Mouse (Mus musculus) CD4-positive helper T cell, adult 2 months (primary cell): ENCODE results near the gene Tgoln1.

Experiments
- DNase-seq: peaks from one replicate; pipeline ENCODE4 v3.0.0-alpha.2; 2012; ENCODE audit warnings: low read depth, missing footprints, low spot score

Tgoln1 gene

DNA sequence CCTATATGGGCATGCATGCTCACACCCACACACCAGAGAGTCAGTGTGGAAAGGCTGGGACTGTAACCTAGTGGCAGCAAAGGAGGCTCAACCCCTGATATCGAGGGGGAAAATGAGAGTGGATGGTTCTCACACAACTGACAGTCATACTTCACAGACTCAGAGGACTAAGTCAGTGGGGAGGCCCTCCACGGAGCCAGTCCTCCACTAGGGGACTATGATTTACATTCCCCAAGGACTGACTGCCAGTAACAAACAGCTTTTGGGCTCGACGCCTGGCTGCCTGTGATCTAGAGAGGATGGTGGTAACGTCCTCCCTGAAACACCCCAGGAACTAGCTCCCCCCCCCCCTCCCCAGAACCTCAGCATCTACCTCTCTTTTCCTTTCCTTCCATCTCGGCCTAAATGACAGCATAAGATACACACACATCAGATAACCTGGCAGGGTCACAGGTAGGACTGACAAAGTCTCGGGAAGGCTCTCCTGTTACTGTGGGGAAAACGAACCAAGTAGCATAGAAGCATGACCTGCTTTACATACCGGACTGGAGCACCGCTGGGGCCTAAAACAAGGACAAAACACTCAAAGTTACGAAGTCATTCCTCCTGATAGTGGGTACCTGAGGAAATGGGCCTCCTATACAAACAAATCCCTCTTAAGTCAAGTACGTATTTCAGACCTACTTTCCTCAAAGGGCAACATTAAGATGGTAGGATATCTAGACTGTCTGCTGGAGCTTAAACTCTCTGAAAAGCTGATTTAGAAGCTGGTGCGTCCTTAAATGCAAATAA lies 19.5 kb downstream of the Tgoln1 start:
- no peak for DNase-seq

DNA sequence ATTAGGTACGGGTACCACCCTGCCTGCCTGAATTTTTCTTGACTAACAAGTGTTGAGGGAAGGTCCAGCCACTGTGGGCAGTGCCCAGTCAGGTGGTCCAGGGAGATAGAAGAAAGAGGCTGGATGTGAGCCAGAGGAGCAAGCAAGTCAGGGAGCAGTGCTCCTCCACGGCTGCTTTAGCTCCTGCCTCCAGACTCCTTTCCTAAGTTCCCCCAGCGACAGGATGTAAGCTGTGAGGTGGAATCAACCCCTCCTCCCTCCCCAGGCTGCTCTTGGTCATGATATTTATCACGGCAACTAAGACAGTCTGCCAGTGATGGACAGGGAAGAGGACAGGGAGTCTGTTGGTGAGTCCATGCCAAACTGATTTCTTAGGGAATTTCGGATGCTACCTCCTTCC lies 22.9 kb downstream of the Tgoln1 start:
- DNase-seq: no peak

DNA sequence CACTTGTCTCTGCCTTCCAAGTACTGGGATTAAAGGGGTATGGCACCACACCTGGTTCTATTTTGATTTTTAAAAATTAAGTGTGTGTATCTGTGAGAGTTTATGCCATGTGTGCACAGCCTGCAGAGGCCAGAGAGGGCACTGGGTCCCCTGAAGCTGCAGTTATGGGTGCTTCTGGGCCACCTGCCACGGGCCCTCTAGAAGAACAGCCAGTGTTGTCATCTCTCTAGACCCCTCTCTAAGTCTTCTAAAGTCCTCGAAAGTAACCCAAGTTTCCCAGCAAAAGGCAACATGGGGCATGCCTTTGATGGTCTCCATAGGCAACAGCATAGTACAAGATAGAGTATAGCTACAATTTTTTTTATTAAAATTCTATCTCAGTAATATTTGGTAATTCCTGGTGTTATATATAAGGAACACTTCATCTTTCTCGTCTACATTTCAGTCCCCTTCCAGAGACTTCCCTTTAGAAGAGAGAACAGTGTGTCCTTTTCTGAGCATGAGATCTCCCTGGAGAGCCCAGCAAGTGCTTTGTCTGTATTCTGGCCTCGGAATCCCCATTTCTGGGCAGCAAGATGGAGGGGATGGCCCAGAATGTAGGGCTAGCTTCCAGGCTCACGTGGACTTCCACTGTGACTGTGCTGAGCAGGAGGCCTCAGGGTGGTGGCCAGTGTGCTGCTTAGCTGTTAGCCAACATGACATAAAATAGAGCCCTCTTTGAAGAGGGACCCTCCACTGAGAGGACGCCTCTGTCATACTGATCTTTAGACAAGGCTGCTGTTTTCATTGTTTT lies 23.6 kb downstream of the Tgoln1 start:
- no peak for DNase-seq

DNA sequence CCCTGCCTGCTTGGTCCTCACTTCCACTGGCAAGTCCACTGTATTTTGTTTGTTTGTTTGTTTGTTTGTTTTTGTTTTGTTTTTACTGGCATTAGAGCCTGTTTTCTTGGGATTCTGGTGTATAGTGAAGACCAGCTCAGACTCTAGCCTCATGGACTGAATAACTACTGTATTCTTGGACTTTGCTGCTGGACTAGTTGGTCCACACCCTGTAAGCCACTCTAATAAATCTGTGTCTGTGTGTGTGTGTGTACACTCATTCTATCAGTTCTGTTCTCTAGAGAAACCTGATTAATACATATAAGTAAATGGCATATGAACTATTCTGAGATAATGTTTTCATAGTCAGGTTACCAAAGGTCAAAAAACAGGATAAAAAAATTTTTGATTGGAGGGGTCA lies 26.7 kb downstream of the Tgoln1 start:
- no peak for DNase-seq

DNA sequence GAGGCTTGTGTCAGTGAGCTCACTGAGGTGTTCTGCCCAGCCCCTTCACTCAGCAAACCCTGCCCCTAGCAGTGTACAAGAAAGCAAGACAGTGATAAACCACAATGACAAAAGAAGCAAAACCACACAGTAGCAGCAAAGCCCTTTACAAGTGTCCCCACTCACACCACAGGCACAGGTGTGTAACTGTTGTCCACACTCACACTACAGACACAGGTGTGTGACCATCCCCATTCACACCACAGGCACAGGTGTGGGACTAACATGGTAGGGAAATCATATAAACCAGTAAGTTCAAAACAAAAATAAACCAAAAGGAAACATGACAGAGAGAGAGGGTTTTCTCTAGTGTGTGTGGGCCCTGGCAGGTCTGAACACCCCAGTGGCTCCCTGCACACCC lies 28.5 kb downstream of the Tgoln1 start:
- no peak for DNase-seq

DNA sequence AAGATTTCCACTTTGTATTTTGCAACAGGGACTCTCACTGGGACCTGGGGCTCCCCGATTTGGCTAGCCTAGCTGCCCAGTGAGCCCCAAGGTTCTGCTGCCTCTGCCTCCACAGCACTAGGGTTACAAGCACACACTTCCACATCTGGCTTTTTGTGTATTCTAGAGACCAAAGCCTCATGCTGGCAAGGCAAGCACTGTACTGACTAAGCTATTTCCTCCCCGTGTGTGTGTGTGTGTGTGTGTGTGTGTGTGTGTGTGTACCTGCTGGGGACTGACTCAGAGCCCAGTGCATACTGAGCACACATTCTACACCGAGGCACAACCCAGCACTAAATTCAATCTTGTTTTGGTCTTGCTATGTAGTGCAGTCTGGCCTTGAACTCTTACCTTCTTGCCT lies 30.1 kb downstream of the Tgoln1 start:
- DNase-seq: no peak

DNA sequence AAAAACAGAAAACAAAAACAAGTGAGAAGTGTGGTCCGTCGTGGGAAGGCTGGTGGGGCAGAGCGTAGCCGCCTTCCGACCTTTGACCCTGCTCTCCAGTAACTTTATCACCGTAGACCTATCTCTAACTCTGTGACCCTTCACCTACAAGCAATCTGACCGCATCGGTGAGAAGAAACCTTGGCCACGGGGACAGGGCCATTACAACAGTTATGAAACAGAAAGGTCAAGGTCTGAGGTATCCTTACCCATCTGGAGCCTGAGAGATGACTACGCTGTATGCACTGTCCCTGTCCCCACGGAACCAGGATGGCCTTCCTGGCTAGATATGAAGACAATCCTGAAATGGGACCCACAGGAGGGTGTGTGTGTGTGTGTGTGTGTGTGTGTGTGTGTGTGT lies 32.6 kb downstream of the Tgoln1 start:
- no peak for DNase-seq

DNA sequence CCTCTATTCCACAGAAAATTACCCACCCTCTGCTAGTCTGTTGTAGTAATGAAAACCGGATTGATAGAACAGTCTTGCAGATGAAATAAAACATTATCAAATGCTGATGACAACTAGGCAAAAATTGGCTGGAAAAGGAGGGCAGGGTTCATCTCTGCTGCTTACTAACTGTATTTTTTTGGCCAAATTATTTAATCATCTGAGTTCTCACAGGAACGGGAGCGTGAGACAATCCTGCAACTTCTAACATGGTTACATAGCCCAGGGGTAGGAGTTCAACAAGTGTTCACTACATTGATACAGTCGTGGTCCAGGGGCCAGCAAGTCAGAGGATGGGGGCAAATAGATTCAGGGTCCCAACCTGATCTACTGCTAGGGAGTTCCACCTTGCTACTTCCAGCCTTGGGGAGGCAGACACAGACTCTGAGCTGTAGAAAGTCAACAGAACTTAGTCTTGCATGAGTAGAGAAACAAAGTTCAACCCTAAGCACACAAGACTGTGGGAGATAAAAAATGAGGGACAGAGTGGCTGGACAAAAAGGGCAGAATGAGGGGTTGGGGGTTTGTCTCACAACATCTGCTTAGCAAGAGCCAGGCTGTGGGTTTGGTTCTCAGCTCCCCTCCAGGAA lies 33.5 kb downstream of the Tgoln1 start:
- no peak for DNase-seq

DNA sequence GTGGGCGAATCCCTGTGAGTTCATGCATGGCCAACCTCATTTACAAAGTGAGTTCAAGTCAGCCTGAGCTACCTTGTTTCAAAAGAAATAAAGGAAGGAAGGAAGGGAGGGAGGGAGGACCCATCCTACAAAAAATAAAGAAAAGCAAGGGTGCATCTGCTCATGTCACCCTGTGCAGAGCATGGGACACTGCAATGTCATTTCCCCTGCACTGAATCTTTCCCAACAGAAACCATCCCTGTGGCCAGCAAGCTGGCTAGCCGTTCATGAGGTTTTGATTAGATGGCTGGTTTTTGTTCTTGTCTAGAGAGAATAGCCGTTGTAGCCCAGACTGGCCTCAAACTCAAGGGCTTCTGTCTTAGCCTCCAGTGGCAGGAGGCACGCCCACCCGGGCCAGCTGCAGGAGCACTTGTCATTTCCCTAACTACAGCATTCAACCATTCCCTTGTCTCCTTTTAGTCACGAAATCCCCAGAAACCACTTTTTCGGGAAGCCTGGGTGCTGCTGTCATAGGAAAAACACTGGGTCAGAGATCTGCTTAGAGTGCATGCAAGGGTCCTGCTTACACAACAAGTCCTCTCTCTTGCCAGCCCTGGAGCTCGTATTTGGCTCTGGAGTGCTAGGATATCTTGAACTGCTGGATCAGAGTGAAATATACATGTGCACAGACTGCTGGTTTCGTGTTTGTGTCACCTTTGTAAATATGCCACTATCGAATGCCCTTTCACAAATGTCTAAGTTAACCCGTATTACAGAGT lies 35.0 kb downstream of the Tgoln1 start:
- no peak for DNase-seq

DNA sequence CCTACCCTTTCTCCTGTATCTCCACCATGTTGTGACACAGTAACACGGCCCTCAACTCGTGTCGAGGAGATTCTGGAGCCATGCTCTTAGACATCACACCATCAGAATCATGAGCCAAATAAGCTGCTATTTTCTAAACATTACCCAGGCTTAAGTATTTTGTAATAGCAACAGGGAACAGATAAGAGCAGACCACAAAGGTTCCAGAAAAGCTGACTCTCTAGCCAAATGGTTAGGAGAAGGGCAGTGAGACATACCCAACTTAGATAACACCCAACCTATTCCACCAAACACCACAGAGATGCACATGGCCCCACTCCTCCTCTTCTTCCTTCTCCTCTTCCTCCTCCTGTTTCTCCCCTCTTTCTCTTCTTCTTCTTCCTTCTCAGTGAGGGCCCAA lies 40.8 kb downstream of the Tgoln1 start:
- no peak for DNase-seq

DNA sequence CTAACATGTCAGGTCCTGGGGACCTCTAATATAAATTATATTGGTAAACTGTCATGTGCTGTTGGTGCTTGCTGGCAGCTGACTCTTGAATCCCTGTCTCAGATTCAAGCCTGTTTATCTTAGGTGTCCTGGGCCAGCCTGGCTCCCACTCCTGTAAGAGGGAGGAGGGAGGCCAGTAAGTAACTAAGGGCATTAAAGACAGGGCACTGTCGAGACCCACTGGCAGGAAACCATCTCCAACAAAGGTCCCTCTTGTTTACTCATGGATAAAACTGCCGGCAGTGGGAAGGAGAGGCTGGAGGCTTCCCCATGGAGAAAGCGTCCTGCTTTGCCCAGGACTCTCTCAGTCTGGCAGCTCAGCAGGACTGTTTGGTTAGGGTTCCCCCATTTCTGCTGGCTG lies 45.0 kb downstream of the Tgoln1 start:
- DNase-seq: no peak

DNA sequence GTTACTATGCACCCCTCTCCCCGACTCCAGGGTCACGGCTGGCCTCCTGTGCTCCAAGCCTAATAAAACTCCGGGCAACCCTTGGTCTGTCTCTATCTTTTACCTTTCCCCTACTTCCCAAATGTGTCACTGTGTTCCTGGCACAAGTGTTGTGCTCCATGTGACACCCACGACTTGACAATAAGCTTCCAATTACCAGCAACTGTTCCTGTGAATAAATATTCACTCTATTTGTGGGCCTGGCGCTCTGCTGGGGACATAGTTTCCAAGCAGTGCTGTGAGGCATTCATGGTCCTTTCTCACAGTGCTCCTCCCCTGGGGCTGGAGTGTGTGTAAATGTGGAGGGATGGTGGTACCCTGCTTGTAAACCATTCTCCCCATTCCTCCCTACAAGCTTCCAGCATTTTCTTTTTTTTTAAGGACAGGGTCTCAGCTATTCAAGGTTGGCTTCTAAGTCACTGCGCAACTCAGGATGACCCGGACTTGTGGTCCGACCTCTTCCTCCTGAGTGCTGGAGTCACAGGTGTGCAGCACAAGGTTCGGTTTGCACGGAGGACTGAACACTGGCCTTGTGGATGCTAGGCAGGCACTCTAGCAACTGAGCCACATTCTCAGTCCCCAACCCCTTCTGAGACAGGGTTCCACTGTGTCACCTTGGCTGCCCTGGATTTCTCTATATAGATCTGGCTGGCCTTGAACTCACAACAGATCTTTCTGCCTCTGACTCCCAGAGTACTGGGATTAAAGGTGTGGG lies 46.0 kb downstream of the Tgoln1 start:
- no peak for DNase-seq

DNA sequence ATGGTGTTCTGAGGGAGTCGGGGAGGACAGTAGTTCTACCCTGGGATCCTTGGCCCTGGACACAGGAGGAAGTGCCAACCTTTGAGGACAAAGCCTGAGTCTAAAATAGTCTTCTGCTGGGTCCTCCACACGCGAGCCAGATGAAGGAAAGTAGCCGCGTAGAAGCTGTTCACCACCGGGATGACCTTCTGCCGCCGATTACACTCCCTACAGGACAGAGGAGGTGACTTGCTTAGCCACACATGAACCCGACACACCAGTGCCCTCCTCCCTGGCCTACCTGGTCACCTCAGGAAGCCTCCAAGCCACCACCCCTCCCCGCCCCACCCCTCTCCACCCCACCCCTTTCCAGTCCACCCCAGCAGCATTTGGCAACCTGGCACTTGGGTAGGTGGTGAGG lies 48.1 kb downstream of the Tgoln1 start:
- no peak for DNase-seq

DNA sequence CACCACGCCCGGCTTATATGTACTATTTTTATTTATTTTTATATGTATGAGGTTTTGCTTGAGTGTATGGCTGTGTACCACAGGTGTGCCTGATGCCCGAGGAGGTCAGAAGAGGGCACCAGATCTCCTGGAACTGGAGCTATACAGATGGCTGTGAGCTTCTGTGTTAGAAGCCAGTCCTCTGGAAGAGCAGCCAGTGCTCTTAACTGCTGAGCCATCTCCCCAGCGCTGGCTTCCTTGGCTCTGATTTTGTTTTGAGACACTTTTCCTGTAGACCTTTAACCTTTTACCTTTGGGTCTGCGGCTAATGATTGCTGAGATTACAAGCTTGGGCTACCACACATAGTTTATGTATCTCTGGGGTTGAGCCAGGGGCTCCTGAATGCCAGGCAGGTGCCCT lies 49.3 kb downstream of the Tgoln1 start:
- no peak for DNase-seq

DNA sequence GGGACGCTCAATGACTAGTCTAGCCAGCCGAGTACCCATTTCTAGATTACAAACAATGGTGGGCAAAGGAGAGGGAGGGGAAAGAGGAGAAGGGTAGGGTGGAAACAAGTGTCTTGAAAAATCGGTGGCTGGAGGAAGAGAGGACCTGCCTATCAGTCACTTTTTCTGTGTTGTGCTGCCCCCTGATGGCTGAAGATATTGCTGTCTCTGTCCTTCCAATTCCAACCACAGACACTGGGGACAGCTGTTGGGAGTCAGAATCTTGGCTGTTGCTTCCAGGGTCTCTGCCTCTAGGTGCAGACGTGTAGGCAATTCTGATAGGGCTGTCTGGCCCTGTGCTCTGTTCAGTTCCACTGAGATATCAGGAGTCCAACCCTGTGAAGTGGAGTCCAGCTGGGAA lies 50.8 kb downstream of the Tgoln1 start:
- DNase-seq: peak; percentile 84

DNA sequence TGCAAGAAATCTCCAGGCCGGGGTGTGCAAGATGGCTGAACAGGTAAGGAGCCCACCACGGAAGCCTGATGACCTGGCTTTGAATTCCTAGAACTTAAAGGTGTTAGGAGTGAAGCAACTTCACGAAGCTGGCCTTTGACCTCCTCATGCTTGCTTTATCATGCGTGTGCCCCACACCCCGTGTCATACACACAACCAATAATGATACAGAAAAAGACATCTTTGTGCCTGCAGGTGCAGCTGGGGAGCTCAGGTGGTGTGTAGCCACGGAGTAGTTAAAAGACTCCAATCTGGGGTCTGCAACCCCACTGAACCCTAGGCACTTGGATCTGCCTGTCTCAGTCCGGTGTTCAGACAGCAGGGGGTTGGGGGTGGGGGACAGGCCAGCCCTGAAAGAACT lies 51.3 kb downstream of the Tgoln1 start:
- no peak for DNase-seq

DNA sequence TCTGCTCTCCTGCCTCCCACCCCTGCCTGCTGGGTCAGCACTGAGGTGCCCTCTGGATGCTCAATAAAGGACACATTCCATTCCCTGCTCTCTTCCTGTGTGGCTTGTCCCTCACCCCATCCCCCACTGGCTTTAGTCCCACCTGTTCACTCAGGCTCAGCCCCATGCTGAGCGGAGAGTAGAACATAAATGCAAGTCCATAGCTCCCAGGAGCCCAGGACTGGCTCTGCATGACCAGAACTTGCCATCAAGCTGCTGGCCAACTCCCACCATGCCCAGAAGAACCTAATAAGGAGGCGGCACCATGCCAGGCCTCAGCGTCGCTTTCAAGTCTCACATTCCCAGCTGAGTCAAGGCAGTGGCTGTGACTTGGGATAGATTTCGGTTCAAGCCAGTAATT lies 53.9 kb downstream of the Tgoln1 start:
- no peak for DNase-seq

DNA sequence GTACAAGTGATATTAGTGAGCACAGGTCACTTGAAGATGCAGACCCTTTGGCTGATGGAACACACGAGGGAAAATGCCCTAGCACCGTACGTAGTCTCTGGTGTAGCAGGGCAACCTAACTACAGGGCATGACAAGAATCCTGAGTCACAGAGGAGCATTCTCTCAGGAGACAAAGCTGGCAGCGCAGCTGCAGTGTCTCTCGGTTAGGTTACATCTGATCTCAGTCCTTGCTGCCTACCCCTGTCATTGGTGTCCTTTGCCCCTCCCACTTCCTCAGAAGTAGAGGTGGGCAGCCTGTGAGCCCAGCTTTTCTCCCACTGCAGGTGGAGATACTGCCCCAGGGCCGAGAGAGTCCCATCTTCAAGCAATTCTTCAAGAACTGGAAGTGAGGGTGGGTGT lies 54.3 kb downstream of the Tgoln1 start:
- no peak for DNase-seq

DNA sequence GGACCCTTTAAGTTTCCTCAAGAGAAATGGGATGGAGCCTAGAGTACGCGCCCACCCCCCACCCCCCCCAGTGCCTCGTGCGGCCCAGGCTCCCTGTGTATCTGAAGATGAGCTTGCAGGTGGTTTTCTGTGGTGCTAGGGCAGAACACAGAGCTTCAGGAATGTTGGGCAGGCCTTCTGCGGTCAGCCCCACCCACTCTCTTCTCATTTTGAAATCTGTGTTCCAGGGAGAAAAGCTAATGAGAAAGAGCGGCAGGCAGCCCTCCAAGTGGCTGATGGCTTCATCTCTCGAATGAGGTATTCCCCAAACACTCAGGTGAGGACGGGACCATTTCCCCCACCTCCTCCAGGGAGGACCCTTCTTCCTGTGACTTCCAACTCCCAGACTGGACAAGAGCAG lies 56.0 kb downstream of the Tgoln1 start:
- no peak for DNase-seq
